Mouse (Mus musculus): ENCODE results near the gene Pogz.

Gene Pogz

DNA sequence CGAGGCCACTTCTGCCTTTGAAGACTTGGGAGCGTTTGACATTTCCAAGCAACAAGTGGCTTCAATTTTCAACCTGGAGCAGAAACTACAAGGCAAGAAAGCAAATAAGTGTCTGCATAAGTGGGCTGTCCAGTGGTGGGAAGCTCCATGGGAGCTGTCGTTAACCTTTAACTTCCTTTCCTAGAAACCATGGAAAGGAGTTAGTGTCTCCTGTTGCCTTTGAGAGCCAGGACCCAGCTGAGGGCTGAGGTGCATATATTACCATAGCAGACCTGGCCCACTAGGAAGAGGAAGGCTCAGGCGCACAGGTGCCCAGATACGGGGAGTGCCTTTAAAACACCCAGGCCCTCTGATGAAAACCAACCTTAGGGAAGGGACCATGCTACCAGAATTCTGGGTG lies 4.7 kb upstream of the Pogz start:
- DNase-seq (ENCODE audit: inconsistent age in 2 of 2, low spot score in 1 of 2) = no peak

DNA sequence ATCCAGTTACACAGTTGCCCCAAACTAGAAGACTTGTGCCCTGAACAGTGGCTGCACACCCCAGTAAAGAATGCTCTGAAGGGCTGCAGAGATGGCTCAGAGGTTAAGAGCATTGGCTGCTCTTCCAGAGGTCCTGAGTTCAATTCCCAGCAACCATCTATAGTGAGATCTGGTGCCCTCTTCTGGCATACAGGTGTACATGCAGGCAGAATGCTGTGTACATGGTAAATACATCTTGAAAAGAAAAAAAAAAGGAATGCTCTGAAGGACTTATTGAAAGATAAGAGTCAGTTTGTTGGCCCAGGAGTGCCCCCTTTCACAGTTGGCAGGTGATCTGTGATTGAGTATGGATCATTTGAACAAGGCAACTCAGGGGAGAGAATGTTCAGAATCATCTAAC lies 4.0 kb upstream of the Pogz start:
- DNase-seq (ENCODE audit: inconsistent age in 2 of 2, low spot score in 1 of 2) = no peak

GRCm38 (mm10) chr3:94835396-94835795 lies 2.0 kb upstream of the Pogz start:
- DNase-seq (ENCODE audit: inconsistent age in 2 of 2, low spot score in 1 of 2) = no peak

GRCm38 (mm10) chr3:94837959-94838496 lies 661 bp downstream of the Pogz start:
- peak; percentile 91 to 95 for DNase-seq (ENCODE audit: inconsistent age in 2 of 2, low spot score in 1 of 2)

GRCm38 (mm10) chr3:94838631-94839030 lies 1.3 kb downstream of the Pogz start:
- no peak for DNase-seq (ENCODE audit: inconsistent age in 2 of 2, low spot score in 1 of 2)

DNA sequence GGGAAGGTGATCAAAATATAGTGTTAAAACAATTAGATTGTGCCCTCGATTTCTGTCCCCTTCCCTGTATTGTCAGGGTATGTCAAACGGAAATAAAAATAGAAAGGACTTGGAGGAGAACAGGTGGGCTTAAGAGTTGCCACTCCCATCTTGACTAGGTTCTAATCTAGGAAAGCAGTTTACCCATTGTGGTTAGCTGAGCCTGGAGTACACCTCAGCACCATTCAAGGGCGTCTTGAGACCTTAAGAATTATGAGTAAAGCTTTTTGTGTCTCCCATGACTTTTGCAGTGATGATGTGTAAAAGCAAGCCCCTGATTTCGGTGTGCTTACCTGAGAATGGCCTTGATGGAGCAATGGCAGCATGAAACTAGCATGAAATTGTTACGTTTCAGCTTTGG lies 1.7 kb downstream of the Pogz start:
- no peak for DNase-seq (ENCODE audit: inconsistent age in 2 of 2, low spot score in 1 of 2)

GRCm38 (mm10) chr3:94847382-94847781 lies 10.0 kb downstream of the Pogz start:
- DNase-seq (ENCODE audit: inconsistent age in 2 of 2, low spot score in 1 of 2) = no peak

DNA sequence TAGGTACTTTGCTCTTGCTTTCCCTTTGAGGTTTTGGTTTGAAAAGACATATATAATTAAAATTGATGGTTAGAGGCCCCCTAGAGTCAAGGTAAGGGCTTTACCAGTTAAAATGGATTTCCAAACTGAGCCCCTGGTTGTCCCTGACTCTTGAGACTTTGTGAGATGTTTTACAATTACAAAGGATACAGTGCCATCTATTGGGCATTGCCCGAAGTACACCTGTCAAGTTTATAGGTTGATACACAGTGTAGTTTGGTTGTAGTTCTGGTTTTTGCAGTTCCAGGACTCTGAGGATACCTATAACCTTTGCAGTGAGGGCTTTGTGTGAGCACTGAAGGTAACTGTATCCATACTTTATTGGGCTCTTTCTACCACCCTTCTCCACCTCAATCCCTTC lies 12.0 kb downstream of the Pogz start:
- DNase-seq (ENCODE audit: inconsistent age in 2 of 2, low spot score in 1 of 2) = peak; percentile 51 to 90

- DNase-seq (ENCODE audit: inconsistent age in 2 of 2, low spot score in 1 of 2) = peak in 1 of 2 experiments; percentile 50
These were observed 14.4 kb downstream of the Pogz start for GRCm38 (mm10) chr3:94851731-94852130.

DNA sequence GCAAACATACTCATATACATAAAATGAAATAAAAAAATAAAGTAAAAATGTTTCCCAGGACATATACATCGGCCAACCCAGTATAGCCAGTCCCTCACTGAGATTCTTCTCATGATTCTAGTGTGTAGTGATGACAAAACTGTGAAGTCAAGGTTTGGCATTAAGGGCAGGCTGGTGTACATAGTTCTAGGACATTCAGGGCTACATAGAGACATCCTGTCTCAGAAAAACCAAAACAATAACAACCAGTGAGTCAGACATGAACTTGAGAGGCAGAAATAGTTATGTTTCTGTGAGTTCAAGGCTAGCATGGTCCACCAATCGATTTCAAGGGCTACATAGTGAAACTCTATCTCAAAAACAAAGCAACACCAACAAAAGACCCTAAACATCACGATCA lies 14.8 kb downstream of the Pogz start:
- peak in 1 of 2 experiments; percentile 72 for DNase-seq (ENCODE audit: inconsistent age in 2 of 2, low spot score in 1 of 2)

GRCm38 (mm10) chr3:94859471-94859870 lies 22.1 kb downstream of the Pogz start:
- peak; percentile 52 to 80 for DNase-seq (ENCODE audit: inconsistent age in 2 of 2, low spot score in 1 of 2)

DNA sequence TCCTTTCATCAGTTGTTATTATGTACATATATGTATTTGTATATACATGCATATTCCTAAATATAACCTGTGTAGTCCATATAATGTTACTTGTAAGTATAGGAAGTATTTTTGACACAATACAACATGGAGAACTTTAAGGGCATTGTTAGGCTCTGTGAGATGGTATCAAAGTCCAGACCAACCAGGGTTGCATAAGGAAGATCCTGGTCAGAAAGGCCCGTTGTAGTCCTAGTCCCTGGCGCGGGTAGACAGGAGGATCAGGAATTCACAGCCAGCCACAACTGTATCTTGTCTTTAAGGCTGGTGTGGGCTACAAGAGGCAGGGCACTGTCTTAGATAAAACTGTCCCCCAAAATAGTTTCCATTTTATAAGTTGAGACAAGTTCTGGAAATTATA lies 31.6 kb downstream of the Pogz start:
- DNase-seq (ENCODE audit: inconsistent age in 2 of 2, low spot score in 1 of 2) = no peak

GRCm38 (mm10) chr3:94878618-94879017 lies 41.3 kb downstream of the Pogz start:
- no peak for DNase-seq (ENCODE audit: inconsistent age in 2 of 2, low spot score in 1 of 2)

GRCm38 (mm10) chr3:94881840-94882239 lies 44.5 kb downstream of the Pogz start:
- DNase-seq (ENCODE audit: inconsistent age in 2 of 2, low spot score in 1 of 2) = no peak

DNA sequence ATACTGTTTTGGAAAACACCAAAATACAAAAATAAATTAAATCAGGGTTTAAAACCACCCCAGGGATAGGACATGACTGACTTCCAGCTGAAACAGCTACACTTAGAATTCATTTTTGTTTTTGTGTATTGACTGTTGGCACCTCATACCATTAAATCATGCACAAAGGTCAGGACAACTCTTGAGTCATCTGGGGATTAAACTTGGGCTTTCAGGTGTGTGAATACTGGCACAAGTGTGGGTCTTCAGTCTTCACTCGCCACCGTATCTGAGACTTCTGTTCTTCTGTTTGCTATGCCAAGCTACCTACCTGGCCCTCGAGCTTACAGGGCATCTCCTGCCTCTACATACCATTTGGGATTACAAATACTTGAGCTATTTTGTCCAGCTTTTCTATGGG lies 45.2 kb downstream of the Pogz start:
- no peak for DNase-seq (ENCODE audit: inconsistent age in 2 of 2, low spot score in 1 of 2)

DNA sequence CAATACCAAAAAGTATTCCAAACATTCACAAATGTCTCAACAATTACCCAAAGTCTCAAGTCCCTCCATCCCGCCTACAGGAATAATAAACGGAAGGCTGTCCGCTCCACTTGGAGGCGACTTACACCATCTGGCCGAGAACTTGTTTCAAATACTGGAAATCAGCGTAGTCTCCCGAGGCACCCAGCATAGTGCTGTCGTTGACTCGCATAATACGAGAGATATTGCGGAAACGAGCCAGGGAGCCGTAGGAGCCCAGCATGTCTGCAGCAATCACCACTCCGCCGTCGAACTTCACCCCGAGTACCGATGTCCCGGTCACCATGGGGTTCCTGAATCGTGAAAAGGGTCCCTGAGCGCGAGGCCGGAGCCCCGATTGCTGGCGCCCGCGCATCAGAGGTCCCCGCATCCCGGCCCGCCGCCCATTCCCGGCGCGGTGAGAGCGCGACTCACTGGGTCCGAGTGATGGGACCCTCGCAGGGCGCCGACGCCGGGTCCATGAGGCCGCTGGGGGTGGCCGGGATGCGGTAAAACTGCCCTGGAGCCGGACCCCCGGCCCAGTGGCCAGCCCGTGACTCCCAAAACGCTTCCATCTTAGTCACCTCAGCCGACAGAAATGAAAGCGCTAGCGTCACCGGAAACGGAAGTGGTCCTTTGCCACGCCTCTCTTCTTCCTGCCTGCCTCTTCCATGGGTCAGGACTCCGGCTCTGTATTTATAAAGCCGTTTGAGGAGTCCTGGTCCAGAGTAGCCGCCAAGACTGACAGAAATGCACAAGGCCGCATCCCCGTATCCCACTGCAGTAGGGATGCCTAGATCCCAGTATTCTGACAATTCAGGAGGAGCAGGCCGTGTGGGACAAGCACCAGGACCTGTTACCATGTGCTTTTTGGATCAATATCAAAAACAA lies 49.2 kb downstream of the Pogz start, which contains the start of gene Psmb4:
TSS of gene Psmb4 (minus strand) at position 646 of the 909 bp plus-strand sequence.
- peak; percentile 88 to 96 for DNase-seq (ENCODE audit: inconsistent age in 2 of 2, low spot score in 1 of 2)

DNA sequence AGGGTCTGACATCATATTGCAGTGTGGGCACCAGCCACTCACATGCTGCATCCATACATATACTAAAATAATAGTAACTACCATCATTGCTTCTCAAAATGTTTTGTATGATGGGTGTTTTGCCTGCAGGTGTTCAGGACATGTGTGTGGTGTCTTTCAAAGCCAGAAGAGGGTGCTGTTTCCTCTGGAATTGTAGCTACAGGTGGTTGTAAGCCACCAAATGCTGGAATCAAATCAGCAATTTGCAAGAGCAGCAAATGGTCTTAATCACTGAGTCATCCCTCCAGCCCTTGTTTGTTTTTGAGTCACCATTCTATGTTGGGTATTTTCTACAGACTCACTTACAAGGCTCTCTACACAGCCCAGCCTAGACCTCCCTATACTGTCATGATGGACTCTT lies 51.2 kb downstream of the Pogz start:
- peak; percentile 48 to 85 for DNase-seq (ENCODE audit: inconsistent age in 2 of 2, low spot score in 1 of 2)

- peak in 1 of 2 experiments; percentile 63 for DNase-seq (ENCODE audit: inconsistent age in 2 of 2, low spot score in 1 of 2)
These were observed 56.7 kb downstream of the Pogz start for GRCm38 (mm10) chr3:94894076-94894475.

DNA sequence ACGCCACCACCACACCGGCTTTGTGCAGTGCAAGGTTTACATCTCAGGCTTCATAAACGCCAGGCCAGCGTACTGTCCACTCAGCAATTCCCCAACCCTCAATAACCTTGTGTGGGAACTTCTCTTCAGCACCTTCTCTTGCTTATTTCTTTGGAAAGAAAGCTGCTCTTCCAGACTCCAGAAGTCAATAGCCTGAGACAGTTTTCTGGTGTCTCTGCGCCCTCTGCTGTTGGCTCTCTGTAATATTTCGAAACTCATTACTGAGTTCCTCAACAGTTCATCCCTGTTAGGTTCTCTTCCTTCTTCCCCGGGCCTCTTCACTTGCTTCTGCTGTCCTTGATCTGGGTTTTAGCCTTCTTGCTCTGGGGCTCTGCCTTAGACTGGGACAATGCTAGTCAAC lies 65.4 kb downstream of the Pogz start:
- peak; percentile 60 to 87 for DNase-seq (ENCODE audit: inconsistent age in 2 of 2, low spot score in 1 of 2)

GRCm38 (mm10) chr3:94904759-94905158 lies 67.4 kb downstream of the Pogz start:
- peak in 1 of 2 experiments; percentile 17 for DNase-seq (ENCODE audit: inconsistent age in 2 of 2, low spot score in 1 of 2)

GRCm38 (mm10) chr3:94906482-94906881 lies 69.1 kb downstream of the Pogz start:
- DNase-seq (ENCODE audit: inconsistent age in 2 of 2, low spot score in 1 of 2) = no peak

DNA sequence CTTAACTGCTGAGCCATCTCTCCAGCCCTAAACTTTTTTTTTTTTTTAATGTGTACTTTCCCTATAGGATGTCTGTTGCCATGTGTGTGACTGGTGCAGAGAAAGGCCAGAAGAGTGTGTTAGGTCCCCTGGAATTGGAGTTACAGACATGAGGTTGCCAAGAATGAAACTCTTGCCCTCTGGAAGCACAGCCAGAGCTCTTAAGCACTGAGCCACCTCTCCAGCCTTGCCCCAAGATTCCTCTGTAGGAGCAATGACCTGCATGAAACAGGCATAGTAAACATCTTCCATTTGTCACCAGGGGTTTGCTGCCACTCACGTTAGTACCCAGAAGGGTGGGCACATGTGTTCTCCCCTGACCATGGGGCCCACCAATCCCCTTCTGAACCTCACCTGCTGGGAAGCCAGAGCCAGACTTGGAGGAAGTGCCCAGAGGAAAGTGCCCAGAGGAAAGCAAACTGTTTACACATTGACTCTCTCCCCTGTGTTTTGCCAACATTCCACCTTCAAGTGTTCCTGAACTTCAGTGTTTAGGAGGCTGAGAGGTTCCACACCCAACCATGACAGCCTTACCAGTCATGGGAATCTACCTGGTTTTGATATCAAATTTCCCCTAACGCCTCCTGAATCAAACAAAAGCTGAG lies 73.8 kb downstream of the Pogz start:
- DNase-seq (ENCODE audit: inconsistent age in 2 of 2, low spot score in 1 of 2) = no peak

Data from adrenal gland, adult (tissue).